ENCODE assay signal across 12 mouse cellular contexts in the genomic region with DNA sequence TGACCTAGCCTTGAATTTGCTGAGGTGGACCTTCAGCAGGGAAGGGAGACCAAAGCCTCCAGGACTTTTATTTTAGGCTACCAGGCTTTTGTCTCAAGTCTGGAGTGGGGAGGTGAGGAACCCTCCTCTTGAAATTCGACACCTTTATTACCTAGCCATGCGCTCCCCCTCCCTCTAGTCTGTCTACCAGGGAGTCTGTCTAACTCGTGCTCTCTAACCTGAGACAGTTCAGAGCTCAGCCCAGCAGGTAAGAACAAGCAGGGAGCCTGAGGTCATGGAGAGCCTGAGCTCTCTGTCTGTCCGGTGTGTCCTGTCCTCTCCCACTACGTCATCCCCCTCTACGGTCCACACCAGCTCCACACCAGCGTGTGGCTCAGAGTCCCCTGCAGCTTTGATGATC. TPM values are rescaled to one million over a fixed set of nuclear protein-coding genes. Genes with fewer than 3 reads are reported as not detected.
DNase-seq lines count a peak whose midpoint lies in the region; ATAC-seq and TF ChIP-seq lines count a peak whose summit lies in the region.
"Had no signal": no experiment of that assay in that cellular context is flagged by ENCODE, and none has a peak within 500 bp of the region (broad histone marks: within the 10 kb centered on the region; RNA-seq: fewer than 3 reads in every experiment).

No protein-coding gene starts in this region.

- TF ChIP-seq POLR2A in ES-Bruce4 (IDR thresholded peaks at IDR 0.05; ENCODE audit: insufficient read depth, low read length) = peak; percentile 15

- H3K27ac ChIP-seq in intestine, embryonic 14.5 days (ENCODE audit: low read depth) = no peak overlapping the region
- H3K27ac ChIP-seq in intestine, postnatal 0 days (ENCODE audit: low read depth, low read length) = no peak overlapping the region; the same call in 1 of the 2 replicates
- peak overlapping the region; percentile 21 for H3K27ac ChIP-seq in ES-Bruce4 (ENCODE audit: insufficient read depth, low read length)
- H3K27ac ChIP-seq: left cerebral cortex, adult 2 months; liver, embryonic 13.5 days had no signal

- peaks cover 52% of the 10 kb centered on the region for H3K4me1 ChIP-seq in intestine, embryonic 14.5 days (replicated peaks; ENCODE audit: control insufficient read depth, insufficient read depth, low read length)
- H3K4me1 ChIP-seq in intestine, postnatal 0 days (replicated peaks; ENCODE audit: control insufficient read depth, insufficient read depth, low read length) = peaks cover 14% of the 10 kb centered on the region
- H3K4me1 ChIP-seq in ES-Bruce4 (ENCODE audit: control insufficient read depth, insufficient read depth, low read length) = peaks cover 18% of the 10 kb centered on the region

- 0 out of 2 replicates have a peak, but pooled peaks cover 6% of the 10 kb centered on the region for H3K36me3 ChIP-seq in intestine, embryonic 14.5 days (ENCODE audit: control insufficient read depth, insufficient read depth, low read length)
- no peaks in the 10 kb centered on the region for H3K36me3 ChIP-seq in intestine, postnatal 0 days (ENCODE audit: control insufficient read depth, insufficient read depth)
- no peaks in the 10 kb centered on the region for H3K36me3 ChIP-seq in ES-Bruce4 (ENCODE audit: control insufficient read depth, insufficient read depth, low read length, poor library complexity, severe bottlenecking)
- H3K36me3 ChIP-seq: liver, embryonic 13.5 days had no signal

- peak; percentile 62 for ATAC-seq in intestine, embryonic 14.5 days (replicated peaks; ENCODE audit: low FRiP score, low TSS enrichment, low read depth)
- ATAC-seq in intestine, postnatal 0 days = no peak

- no peak overlapping the region for H3K4me3 ChIP-seq in intestine, embryonic 14.5 days (ENCODE audit: low read depth, low read length)
- H3K4me3 ChIP-seq in intestine, postnatal 0 days (ENCODE audit: low read depth, low read length) = no peak overlapping the region
- peak overlapping the region; percentile 2; the same call in 1 of the 2 replicates for H3K4me3 ChIP-seq in ES-Bruce4 (ENCODE audit: low read depth, low read length)
- H3K4me3 ChIP-seq: left cerebral cortex, adult 2 months; liver, embryonic 13.5 days had no signal

- H3K27me3 ChIP-seq in intestine, embryonic 14.5 days (replicated peaks; ENCODE audit: control insufficient read depth, insufficient read depth, low read length) = no peaks in the 10 kb centered on the region
- no peaks in the 10 kb centered on the region for H3K27me3 ChIP-seq in intestine, postnatal 0 days (replicated peaks; ENCODE audit: control insufficient read depth, insufficient read depth, low read length)
- no peaks in the 10 kb centered on the region for H3K27me3 ChIP-seq in ES-Bruce4 (ENCODE audit: control insufficient read depth, insufficient read depth, low read length, poor library complexity, severe bottlenecking)
- H3K27me3 ChIP-seq: liver, embryonic 13.5 days had no signal

- TF ChIP-seq CTCF in intestine, postnatal 0 days (IDR thresholded peaks at IDR 0.05; ENCODE audit: low read depth) = no peak
- TF ChIP-seq CTCF in ES-Bruce4 (IDR thresholded peaks at IDR 0.05; ENCODE audit: low read depth, low read length) = no peak

- TF ChIP-seq EP300 in ES-Bruce4 (IDR thresholded peaks at IDR 0.05; ENCODE audit: insufficient read depth, low read depth, low read length) = peak; percentile 81; the same call in 1 of the 2 replicates

- peak; percentile 47 for DNase-seq in embryo, embryonic 10 days (ENCODE audit: low spot score)
- DNase-seq in embryo, embryonic 9.5 days (ENCODE audit: extremely low spot score) = no peak
- no peak for DNase-seq in intestine, embryonic 14.5 days (ENCODE audit: low spot score)
- peak; percentile 49 for DNase-seq in forelimb bud, embryonic 11.5 days (ENCODE audit: low read depth, low spot score)
- DNase-seq in urinary bladder, postnatal 25 days (ENCODE audit: low spot score) = no peak
- no peak for DNase-seq in thymus, postnatal 25 days
- DNase-seq: cerebellum, postnatal 10 days; liver, embryonic 13.5 days had no signal

- H3K4me2 ChIP-seq in intestine, embryonic 14.5 days (ENCODE audit: low read length) = no peak overlapping the region
- no peak overlapping the region for H3K4me2 ChIP-seq in intestine, postnatal 0 days (replicated peaks; ENCODE audit: low read depth)
- H3K4me2 ChIP-seq: liver, embryonic 13.5 days; midbrain, embryonic 11.5 days had no signal

- no peak overlapping the region for H3K9ac ChIP-seq in intestine, embryonic 14.5 days (ENCODE audit: low read length)
- no peak overlapping the region for H3K9ac ChIP-seq in intestine, postnatal 0 days (ENCODE audit: low read depth, low read length)
- no peak overlapping the region for H3K9ac ChIP-seq in ES-Bruce4 (ENCODE audit: low read depth, poor library complexity, severe bottlenecking)
- H3K9ac ChIP-seq: liver, embryonic 13.5 days had no signal

- 43% methylated on average over 7 of the region's 7 CpGs for WGBS in intestine, embryonic 14.5 days
- WGBS in intestine, postnatal 0 days = 57% methylated on average over 7 of the region's 7 CpGs

- H3K9me3 ChIP-seq in intestine, embryonic 14.5 days (ENCODE audit: control insufficient read depth, low read length) = no peaks in the 10 kb centered on the region
- H3K9me3 ChIP-seq in intestine, postnatal 0 days (ENCODE audit: control insufficient read depth) = no peaks in the 10 kb centered on the region
- no peaks in the 10 kb centered on the region for H3K9me3 ChIP-seq in ES-Bruce4 (replicated peaks; ENCODE audit: control insufficient read depth, insufficient read depth, low read length, poor library complexity, severe bottlenecking)
- H3K9me3 ChIP-seq: liver, embryonic 13.5 days had no signal

RNA-seq across cellular contexts. Expression of gene Sh3bp4, which starts 39.6 kb away (rescaled TPM):
- 22.6 and 25.5 TPM in 2 replicates for polyA plus RNA-seq in intestine, embryonic 14.5 days (2014; fragmentation: Nextera tagmentation; extraction: Ambion mirVana)
- 6.1 and 6.2 TPM in 2 replicates for polyA plus RNA-seq in intestine, postnatal 0 days (2015; fragmentation: Nextera tagmentation; extraction: Ambion mirVana)
- polyA plus RNA-seq in ES-Bruce4 (2011; ENCODE audit: insufficient read depth, insufficient read length, low read depth, missing spikeins) = 32.1 and 37.6 TPM in 2 replicates

Comparison
In these comparisons a context has a peak if more than half of its experiments do, and no peak if none do; other contexts are left out.
1. DNase-seq: peak in embryo, embryonic 10 days (single experiment) and forelimb bud, embryonic 11.5 days (single experiment); none in embryo, embryonic 9.5 days (single experiment), intestine, embryonic 14.5 days (single experiment), urinary bladder, postnatal 25 days (single experiment) and thymus, postnatal 25 days (single experiment).